Mouse (Mus musculus): Measurements from ENCODE around the gene Tbx5. TPM values are rescaled to one million over a fixed set of nuclear protein-coding genes. Genes with fewer than 3 reads are reported as not detected.

Tbx5 gene
- polyA plus RNA-seq, 1 experiment from 2014 or later = not detected

DNA sequence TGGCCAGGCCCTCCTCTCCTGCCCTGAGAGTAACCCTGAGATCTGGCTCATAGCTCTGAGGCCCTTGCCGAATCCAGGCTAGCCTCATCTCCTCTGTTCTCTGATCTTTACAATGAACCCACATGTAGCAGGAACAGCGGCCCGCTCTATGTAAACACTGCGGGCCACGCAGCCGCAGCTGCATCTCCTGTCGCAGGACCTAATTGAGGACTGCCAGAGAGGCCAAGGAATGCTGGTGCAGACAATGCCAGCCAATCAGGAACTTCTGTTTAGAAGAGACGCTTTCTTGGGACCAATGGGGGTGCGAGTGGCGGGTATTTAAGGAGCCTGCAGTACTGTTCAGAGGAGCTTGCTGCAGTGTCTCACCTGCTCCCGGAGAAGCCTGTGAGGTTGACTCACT, 89.8 kb downstream of the Tbx5 start:
- ATAC-seq (replicated peaks; ENCODE audit: low FRiP score, low TSS enrichment, low read depth) = no peak; the same call in 1 of the 2 replicates
- H3K4me1 ChIP-seq (replicated peaks; ENCODE audit: control insufficient read depth, insufficient read depth, low read length) = no peaks in the 10 kb centered on the region
- H3K27me3 ChIP-seq (replicated peaks; ENCODE audit: control insufficient read depth, insufficient read depth, low read length) = no peaks in the 10 kb centered on the region

More for the DNA sequence above, 89.8 kb downstream of the Tbx5 start:
- Histone ChIP-seq H3K4me2 (ENCODE audit: low read length) (no peak overlapping the region), H3K4me3 (ENCODE audit: low read depth, low read length) (no peak overlapping the region), H3K9ac (ENCODE audit: low read length) (no peak overlapping the region), H3K27ac (ENCODE audit: low read depth) (no peak overlapping the region), H3K36me3 (ENCODE audit: control insufficient read depth, insufficient read depth, low read length) (no peaks in the 10 kb centered on the region), H3K9me3 (ENCODE audit: control insufficient read depth, low read length) (no peaks in the 10 kb centered on the region)
- WGBS = 14% methylated on average over 11 of the region's 11 CpGs
- DNase-seq (ENCODE audit: low spot score) = no peak

Other genes starting within 250 kb of the Tbx5 start
- 44.1 and 45.5 TPM in 2 replicates for gene Tbx3, start 162.0 kb upstream of the Tbx5 start, polyA plus RNA-seq (2014; fragmentation: Nextera tagmentation; extraction: Ambion mirVana)